Mouse (Mus musculus): Measurements from ENCODE around the gene Cfap73. TPM values are rescaled to one million over a fixed set of nuclear protein-coding genes. Genes with fewer than 3 reads are reported as not detected.

Cfap73 gene
- polyA plus RNA-seq, 1 experiment: not detected

- Histone ChIP-seq H3K4me3 (ENCODE audit: insufficient read depth, low read depth, low read length) (peak within 1 kb of the TSS; percentile 76), H3K27ac (replicated peaks; ENCODE audit: low read depth, low read length) (peak within 1 kb of the TSS; percentile 46), H3K4me1 (ENCODE audit: control insufficient read depth, insufficient read depth, insufficient read length, low read length) (peaks cover 8% of the 10 kb centered on the region)
Measured at GRCm38 (mm10) chr5:120588569-120589094, 45.4 kb downstream of the Cfap73 start, which contains the start of the genes Tpcn1 and Iqcd. Gene Tpcn1 (minus strand): TSS chr5:120588673. Gene Iqcd (plus strand): TSS chr5:120589016.

GRCm38 (mm10) chr5:120587940-120588568 lies 46.0 kb downstream of the Cfap73 start:
- H3K4me1 ChIP-seq (ENCODE audit: control insufficient read depth, insufficient read depth, insufficient read length, low read length): peaks cover 11% of the 10 kb centered on the region
- H3K4me3 ChIP-seq (ENCODE audit: insufficient read depth, low read depth, low read length): peak overlapping the region; percentile 76
- H3K27ac ChIP-seq (replicated peaks; ENCODE audit: low read depth, low read length): peak overlapping the region; percentile 46

GRCm38 (mm10) chr5:120587616-120587926 lies 46.5 kb downstream of the Cfap73 start:
- H3K27ac ChIP-seq (replicated peaks; ENCODE audit: low read depth, low read length): peak overlapping the region; percentile 46; the same call in 1 of the 2 replicates
- peak overlapping the region; percentile 76 for H3K4me3 ChIP-seq (ENCODE audit: insufficient read depth, low read depth, low read length)
- H3K4me1 ChIP-seq (ENCODE audit: control insufficient read depth, insufficient read depth, insufficient read length, low read length): peaks cover 11% of the 10 kb centered on the region

- 0 out of 2 replicates have a peak overlapping the region, but pooled peaks have one; percentile 28 for H3K27ac ChIP-seq (replicated peaks; ENCODE audit: low read depth, low read length)
- peaks cover 15% of the 10 kb centered on the region for H3K4me1 ChIP-seq (ENCODE audit: control insufficient read depth, insufficient read depth, insufficient read length, low read length)
- peak overlapping the region; percentile 76 for H3K4me3 ChIP-seq (ENCODE audit: insufficient read depth, low read depth, low read length)
Measured at GRCm38 (mm10) chr5:120586741-120587615, 47.1 kb downstream of the Cfap73 start.

- Histone ChIP-seq H3K27ac (replicated peaks; ENCODE audit: low read depth, low read length) (no peak overlapping the region), H3K4me3 (ENCODE audit: insufficient read depth, low read depth, low read length) (no peak overlapping the region)
Measured at GRCm38 (mm10) chr5:120584968-120585367, 49.1 kb downstream of the Cfap73 start.

GRCm38 (mm10) chr5:120583511-120583910 lies 50.5 kb downstream of the Cfap73 start:
- H3K27ac ChIP-seq (replicated peaks; ENCODE audit: low read depth, low read length): no peak overlapping the region
- peaks cover 27% of the 10 kb centered on the region for H3K4me1 ChIP-seq (ENCODE audit: control insufficient read depth, insufficient read depth, insufficient read length, low read length)
- no peak overlapping the region for H3K4me3 ChIP-seq (ENCODE audit: insufficient read depth, low read depth, low read length)

More at GRCm38 (mm10) chr5:120584968-120585367, 49.1 kb downstream of the Cfap73 start:
- H3K4me1 ChIP-seq (ENCODE audit: control insufficient read depth, insufficient read depth, insufficient read length, low read length): peaks cover 19% of the 10 kb centered on the region

GRCm38 (mm10) chr5:120582002-120582401 lies 52.0 kb downstream of the Cfap73 start:
- Histone ChIP-seq H3K27ac (replicated peaks; ENCODE audit: low read depth, low read length) (peak overlapping the region; percentile 85), H3K4me1 (ENCODE audit: control insufficient read depth, insufficient read depth, insufficient read length, low read length) (peaks cover 32% of the 10 kb centered on the region), H3K4me3 (ENCODE audit: insufficient read depth, low read depth, low read length) (no peak overlapping the region)

GRCm38 (mm10) chr5:120579898-120580626 lies 54.0 kb downstream of the Cfap73 start:
- no peak overlapping the region for H3K4me3 ChIP-seq (ENCODE audit: insufficient read depth, low read depth, low read length)
- peaks cover 34% of the 10 kb centered on the region for H3K4me1 ChIP-seq (ENCODE audit: control insufficient read depth, insufficient read depth, insufficient read length, low read length)
- H3K27ac ChIP-seq (replicated peaks; ENCODE audit: low read depth, low read length): peak overlapping the region; percentile 57

- peak overlapping the region; percentile 95 for H3K27ac ChIP-seq (replicated peaks; ENCODE audit: low read depth, low read length)
- peak overlapping the region; percentile 25 for H3K4me3 ChIP-seq (ENCODE audit: insufficient read depth, low read depth, low read length)
- peaks cover 36% of the 10 kb centered on the region for H3K4me1 ChIP-seq (ENCODE audit: control insufficient read depth, insufficient read depth, insufficient read length, low read length)
Measured at GRCm38 (mm10) chr5:120579211-120579897, 54.7 kb downstream of the Cfap73 start.

GRCm38 (mm10) chr5:120578504-120579081 lies 55.4 kb downstream of the Cfap73 start:
- Histone ChIP-seq H3K4me1 (ENCODE audit: control insufficient read depth, insufficient read depth, insufficient read length, low read length) (peaks cover 34% of the 10 kb centered on the region), H3K4me3 (ENCODE audit: insufficient read depth, low read depth, low read length) (no peak overlapping the region), H3K27ac (replicated peaks; ENCODE audit: low read depth, low read length) (peak overlapping the region; percentile 56)

Other genes starting within 250 kb of the Cfap73 start
- gene Lhx5, start 202.5 kb downstream of the Cfap73 start, polyA plus RNA-seq (2012; ENCODE audit: insufficient read depth, insufficient read length, missing spikeins): not detected in 2 replicates
- gene Sdsl, start 161.4 kb downstream of the Cfap73 start, polyA plus RNA-seq (2012; ENCODE audit: insufficient read depth, insufficient read length, missing spikeins): 22.0 and 25.5 TPM in 2 replicates
- gene Sds, start 157.7 kb downstream of the Cfap73 start, polyA plus RNA-seq (2012; ENCODE audit: insufficient read depth, insufficient read length, missing spikeins): not detected in 2 replicates
- 20.4 and 22.8 TPM in 2 replicates for gene Plbd2, start 130.6 kb downstream of the Cfap73 start, polyA plus RNA-seq (2012; ENCODE audit: insufficient read depth, insufficient read length, missing spikeins)
- 4.3 and 5.7 TPM in 2 replicates for gene Slc8b1, start 123.1 kb downstream of the Cfap73 start, polyA plus RNA-seq (2012; ENCODE audit: insufficient read depth, insufficient read length, missing spikeins)
- gene Tpcn1, start 45.6 kb downstream of the Cfap73 start, polyA plus RNA-seq (2012; ENCODE audit: insufficient read depth, insufficient read length, missing spikeins): 28.6 and 39.1 TPM in 2 replicates
- not detected in 2 replicates for gene Iqcd, start 45.2 kb downstream of the Cfap73 start, polyA plus RNA-seq (2012; ENCODE audit: insufficient read depth, insufficient read length, missing spikeins)
- 11.3 and 15.3 TPM in 2 replicates for gene Rita1, start 21.6 kb downstream of the Cfap73 start, polyA plus RNA-seq (2012; ENCODE audit: insufficient read depth, insufficient read length, missing spikeins)
- 10.3 and 13.0 TPM in 2 replicates for gene Ddx54, start 21.5 kb downstream of the Cfap73 start, polyA plus RNA-seq (2012; ENCODE audit: insufficient read depth, insufficient read length, missing spikeins)
- not detected in 2 replicates for gene Rasal1, start 14.6 kb upstream of the Cfap73 start, polyA plus RNA-seq (2012; ENCODE audit: insufficient read depth, insufficient read length, missing spikeins)
- gene Dtx1, start 77.7 kb upstream of the Cfap73 start, polyA plus RNA-seq (2012; ENCODE audit: insufficient read depth, insufficient read length, missing spikeins): 0.52 TPM in 1 of 2 replicates, not detected in the other
- gene Oas2, start 115.6 kb upstream of the Cfap73 start, polyA plus RNA-seq (2012; ENCODE audit: insufficient read depth, insufficient read length, missing spikeins): 0.96 and 1.2 TPM in 2 replicates
- 0.33 TPM in 1 of 2 replicates, not detected in the other for gene Oas3, start 143.4 kb upstream of the Cfap73 start, polyA plus RNA-seq (2012; ENCODE audit: insufficient read depth, insufficient read length, missing spikeins)
- not detected in 2 replicates for gene Oas1e, start 161.3 kb upstream of the Cfap73 start, polyA plus RNA-seq (2012; ENCODE audit: insufficient read depth, insufficient read length, missing spikeins)
- gene Oas1c, start 178.3 kb upstream of the Cfap73 start, polyA plus RNA-seq (2012; ENCODE audit: insufficient read depth, insufficient read length, missing spikeins): 0.79 and 0.87 TPM in 2 replicates
- not detected in 2 replicates for gene Oas1f, start 213.1 kb upstream of the Cfap73 start, polyA plus RNA-seq (2012; ENCODE audit: insufficient read depth, insufficient read length, missing spikeins)
- gene Oas1h, start 227.2 kb upstream of the Cfap73 start, polyA plus RNA-seq (2012; ENCODE audit: insufficient read depth, insufficient read length, missing spikeins): not detected in 2 replicates

Data from brown adipose tissue, adult 24 weeks (tissue).